Mouse (Mus musculus) common myeloid progenitor, adult 5-6 weeks (primary cell): ENCODE results near the gene Ahnak2. TPM values are rescaled to one million over a fixed set of nuclear protein-coding genes. Genes with fewer than 3 reads are reported as not detected.
"Not testable (repeated sequence)": the region's sequence is repeated elsewhere in the genome, so short reads cannot be mapped to it uniquely, and the experiment has no call there.

ENCODE experiments used
- ATAC-seq: replicated peaks from 2 replicates; pipeline ENCODE4 v1.8.0; 2016; ENCODE audit warnings: low read depth, mild to moderate bottlenecking, moderate TSS enrichment, inconsistent platforms; ENCODE audit not compliant: poor library complexity, severe bottlenecking
- total RNA-seq: library from RNA; stranded (forward); fragments of 200-1000, 187-1606 nt; gene quantifications from 2 replicates; pipeline ENCODE4 v1.2.3, GENCODE M21; 2017

Ahnak2 gene
- total RNA-seq, 1 experiment from 2014 or later: not detected

GRCm38 (mm10) chr12:112822676-112823075 is 20.2 kb upstream of the Ahnak2 start:
- ATAC-seq: no peak

GRCm38 (mm10) chr12:112821974-112822373 is 19.5 kb upstream of the Ahnak2 start:
- no peak for ATAC-seq

GRCm38 (mm10) chr12:112821216-112821615 is 18.8 kb upstream of the Ahnak2 start:
- ATAC-seq: no peak

DNA sequence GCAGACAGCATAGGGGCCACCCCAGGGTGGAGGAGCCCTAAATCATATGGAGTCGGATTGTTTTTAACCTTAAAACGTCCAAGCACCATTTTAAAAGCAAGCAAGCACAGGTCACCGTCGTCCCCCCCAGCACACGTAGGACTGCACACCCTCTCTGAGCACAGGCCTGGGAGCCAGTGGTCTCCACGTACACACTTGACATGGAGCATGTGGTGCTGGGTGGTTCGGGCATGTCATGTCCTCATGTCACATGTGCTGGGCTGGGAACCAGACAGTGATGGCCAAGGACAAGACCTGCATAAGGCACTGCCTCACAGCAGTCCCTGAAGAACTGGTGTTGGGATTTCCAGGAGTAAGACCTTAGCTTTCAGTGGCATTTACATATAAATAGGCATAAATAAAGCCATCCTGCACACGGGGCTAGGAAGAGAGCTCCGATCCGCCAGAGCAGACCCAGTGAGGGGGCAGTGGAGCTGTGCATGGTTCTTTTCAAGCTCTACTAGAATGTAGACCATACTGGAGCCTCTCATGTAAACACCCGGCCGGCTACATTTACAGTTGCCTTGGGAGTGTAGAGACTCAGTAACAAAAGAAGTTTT is 18.0 kb upstream of the Ahnak2 start:
- no peak for ATAC-seq

- no peak for ATAC-seq
These were observed 16.7 kb upstream of the Ahnak2 start for GRCm38 (mm10) chr12:112819057-112819662.

- ATAC-seq: not testable (repeated sequence)
These were observed 14.4 kb upstream of the Ahnak2 start for GRCm38 (mm10) chr12:112816866-112817265.

GRCm38 (mm10) chr12:112816294-112816693 is 13.8 kb upstream of the Ahnak2 start:
- ATAC-seq: peak; percentile 79

GRCm38 (mm10) chr12:112814682-112815470 is 12.4 kb upstream of the Ahnak2 start:
- ATAC-seq: no peak

DNA sequence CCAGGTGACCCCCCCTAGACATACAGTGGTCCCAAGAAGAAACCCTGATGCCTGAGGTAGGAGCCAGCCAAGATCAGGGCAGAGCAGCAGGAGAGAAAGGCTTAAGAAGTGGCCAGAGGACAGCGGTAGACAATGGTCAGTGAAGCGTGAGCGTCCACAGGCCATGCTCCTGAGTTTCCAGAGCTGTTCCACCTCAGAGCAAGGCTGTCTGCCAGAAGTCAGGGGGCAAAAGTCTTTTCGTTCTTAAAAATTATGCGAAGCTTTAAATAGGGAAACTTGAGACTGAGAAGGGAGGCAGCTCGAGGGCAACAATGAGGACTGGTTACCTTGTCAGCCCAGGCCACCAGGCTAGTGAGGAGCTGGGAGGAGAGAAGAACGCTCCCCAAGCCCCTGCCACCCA is 10.9 kb upstream of the Ahnak2 start:
- ATAC-seq: no peak

DNA sequence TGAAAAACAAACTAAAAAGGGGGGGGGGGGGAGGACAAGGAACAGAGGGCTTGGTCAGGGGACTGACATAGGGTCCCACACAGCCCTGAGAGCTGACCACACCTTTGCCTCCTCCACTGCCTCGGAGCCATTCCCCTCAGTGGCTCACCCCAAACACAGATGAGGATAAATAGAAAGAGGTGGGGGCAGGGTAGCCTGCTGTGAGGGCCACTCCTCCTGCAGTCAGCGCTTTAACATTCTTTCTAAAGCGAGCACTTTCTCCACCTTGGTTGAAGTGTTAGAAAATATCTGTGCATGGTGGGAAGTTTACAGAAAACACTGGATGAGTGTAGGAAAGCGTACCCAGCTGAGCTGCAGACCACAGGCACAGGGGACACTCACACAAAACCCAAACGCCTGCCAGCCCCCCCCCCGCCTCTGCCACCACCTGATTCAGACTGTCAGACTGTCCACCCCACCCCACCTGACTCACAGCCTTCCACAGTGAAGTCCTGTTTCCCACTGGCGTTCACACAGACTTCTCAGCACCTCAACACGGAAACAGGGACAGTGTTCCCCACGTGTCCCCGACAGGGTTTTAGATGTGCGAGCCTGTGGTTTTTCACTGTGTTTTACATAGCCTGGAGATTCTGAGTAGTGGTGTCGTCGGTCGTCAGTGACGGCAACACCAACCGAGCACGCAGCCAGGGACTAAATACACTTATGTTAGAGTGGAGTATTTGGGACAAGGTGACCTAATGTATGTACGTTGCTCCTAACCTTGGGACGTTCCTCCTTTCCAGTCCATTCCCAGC is 7.8 kb upstream of the Ahnak2 start:
- no peak for ATAC-seq

- ATAC-seq: no peak
These were observed 7.2 kb upstream of the Ahnak2 start for GRCm38 (mm10) chr12:112809641-112810040.

DNA sequence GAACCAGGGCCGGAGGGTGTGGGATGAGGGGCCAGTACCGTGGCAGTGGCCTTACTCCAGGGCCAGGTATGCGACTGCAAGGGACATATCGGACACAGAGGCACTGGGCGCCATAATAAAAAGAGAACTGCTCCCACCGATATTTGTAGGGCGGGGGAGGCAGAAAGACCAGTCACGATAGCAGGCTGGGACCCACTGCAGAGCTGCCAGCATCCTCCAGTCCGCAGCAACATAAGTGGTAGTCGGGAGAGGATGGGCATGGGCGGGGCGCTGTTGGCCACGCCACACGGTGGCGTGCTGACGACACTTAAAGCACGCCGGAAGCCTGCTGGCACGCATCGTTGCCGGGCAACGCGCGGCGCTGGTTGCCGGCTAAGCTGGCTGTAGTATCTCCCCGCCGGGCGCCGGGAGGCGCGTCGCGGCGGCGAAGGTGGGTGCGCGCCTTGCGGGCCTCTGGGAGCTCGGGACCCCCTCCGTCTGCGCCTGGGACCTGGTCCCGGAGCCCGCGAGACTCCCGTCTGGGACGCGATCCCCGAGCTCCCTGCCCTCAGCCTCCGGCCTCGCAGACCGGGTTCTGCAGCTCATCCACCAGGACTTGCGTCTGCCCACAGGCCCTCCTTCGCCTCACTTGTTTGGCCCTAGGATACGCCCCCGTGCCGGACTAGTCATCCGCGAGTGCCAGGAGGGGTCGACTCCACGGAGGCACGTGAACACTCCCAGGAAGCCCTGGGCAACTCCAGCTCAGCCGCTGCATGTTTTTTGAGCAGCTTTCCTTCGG is 6.3 kb upstream of the Ahnak2 start, which contains the start of gene Clba1:
TSS of gene Clba1 (plus strand) at position 351 of the 778 bp plus-strand sequence.
- peak; percentile 90 for ATAC-seq

GRCm38 (mm10) chr12:112808212-112808586 is 5.7 kb upstream of the Ahnak2 start:
- ATAC-seq: no peak

DNA sequence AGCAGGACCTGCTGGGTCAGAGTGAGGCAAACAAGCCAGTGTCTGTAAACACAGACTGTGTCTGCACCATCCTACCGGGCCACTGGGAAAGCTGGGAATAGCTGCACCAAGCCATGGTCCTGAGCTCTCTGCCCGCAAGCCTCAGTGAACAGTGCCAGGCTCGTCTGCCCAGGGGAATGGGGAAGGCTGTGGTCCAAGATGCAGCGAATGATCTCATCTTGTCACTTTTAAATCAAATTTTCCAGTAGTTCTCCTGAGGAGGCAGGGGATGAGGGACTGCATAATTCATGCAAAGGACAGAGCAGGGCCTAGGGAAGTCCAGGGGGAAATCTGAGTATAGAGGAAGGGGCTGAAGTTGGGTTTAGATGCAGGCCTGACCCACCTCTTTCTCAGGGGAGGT is 5.3 kb upstream of the Ahnak2 start:
- no peak for ATAC-seq

GRCm38 (mm10) chr12:112806044-112806443 is 3.6 kb upstream of the Ahnak2 start:
- ATAC-seq: peak; percentile 37

DNA sequence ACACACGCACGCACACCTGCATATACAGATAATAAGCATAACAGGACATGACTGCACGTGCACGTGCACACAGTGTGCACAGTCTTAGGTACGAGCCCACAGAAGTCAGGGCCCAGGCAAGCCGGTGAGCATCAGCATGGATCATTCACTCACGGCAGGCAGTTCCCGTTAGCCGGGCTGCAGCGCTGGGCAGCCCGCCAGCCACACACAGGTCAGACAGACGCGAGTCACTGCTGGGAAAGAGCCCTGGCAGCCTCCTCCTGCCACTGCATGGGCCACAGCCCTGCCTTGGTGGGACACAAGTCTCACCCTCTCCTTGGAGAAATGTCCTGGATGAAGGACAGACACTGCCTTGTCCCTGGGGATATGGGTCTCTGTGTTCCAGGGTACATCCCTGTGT is 1.6 kb upstream of the Ahnak2 start:
- ATAC-seq: 0 out of 2 replicates have a peak, but pooled peaks have one; percentile 9

DNA sequence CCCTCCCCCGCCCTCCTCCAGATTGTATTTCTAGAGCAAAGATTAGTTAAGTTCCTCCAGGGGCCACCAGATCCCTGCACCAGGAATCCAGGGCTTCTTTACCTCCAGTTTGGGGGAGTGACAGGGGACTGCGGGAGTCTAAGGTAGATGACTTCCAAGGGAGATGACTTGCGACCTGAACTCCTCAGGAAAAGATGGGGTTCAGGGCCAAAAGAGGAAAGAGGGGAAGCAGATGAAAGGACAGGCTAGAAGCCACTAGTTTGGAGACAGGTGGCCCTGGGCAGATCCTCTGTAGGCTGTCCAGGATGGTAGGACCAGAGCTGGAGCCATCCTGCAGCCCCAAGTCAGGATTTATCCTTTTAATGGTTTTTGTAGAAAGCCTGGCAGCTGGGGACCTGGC is 460 bp upstream of the Ahnak2 start:
- no peak for ATAC-seq

- ATAC-seq: peak; percentile 66
These were observed 2.0 kb downstream of the Ahnak2 start for GRCm38 (mm10) chr12:112800476-112800875.

DNA sequence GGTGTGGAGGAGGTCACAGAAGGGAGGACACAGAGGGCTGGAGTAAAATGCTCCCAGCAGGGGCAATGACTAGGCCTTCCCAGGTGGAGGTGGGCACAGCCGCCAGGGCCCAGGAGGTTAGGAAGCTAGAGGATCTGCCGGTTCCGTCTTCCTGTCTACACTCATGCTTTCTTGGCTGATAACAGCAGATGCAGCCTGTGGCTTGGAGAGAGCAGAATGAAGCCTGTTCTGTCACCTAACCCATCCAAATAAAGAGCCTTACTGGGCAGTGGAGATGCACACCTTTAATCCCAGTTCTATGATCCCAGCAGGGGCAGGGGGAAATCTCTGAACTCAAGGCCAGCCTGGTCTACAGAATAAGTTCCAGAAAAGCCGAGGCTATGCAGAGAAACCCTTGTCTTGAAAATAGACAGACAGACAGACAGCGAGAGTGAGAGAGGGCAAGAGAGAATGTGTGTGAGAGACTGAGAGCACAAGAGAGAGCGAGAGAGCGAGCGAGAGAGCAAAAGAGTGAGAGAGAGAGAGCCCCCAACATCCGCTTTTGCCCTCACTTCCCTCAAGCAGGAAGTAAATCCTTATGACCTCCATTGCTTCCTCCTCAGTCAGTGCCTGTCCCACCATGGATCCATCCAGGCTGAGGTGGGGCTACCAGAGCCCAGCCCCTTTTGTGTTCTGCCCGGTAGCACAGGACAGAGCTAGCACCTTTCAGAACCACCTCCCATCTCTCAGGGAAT is 3.1 kb downstream of the Ahnak2 start:
- ATAC-seq: no peak
